Mouse (Mus musculus) midbrain, embryonic 15.5 days (tissue): Measurements from ENCODE around the gene Xrcc5. TPM values are rescaled to one million over a fixed set of nuclear protein-coding genes. Genes with fewer than 3 reads are reported as not detected.

Experiments used
- ATAC-seq: fragments of 200-750 bp; cut with Nextera tagmentation; replicated peaks from 2 replicates; pipeline ENCODE4 v1.8.0; 2017; ENCODE audit warnings: moderate TSS enrichment
- H3K27ac ChIP-seq: fragments of 300-500 bp; sonication (generic); 2 replicates; pipeline ENCODE4 v1.5.1; 2015; ENCODE audit warnings: mild to moderate bottlenecking, inconsistent platforms
- H3K27me3 ChIP-seq: fragments of 300-500 bp; sonication (generic); replicated peaks from 2 replicates; pipeline ENCODE4 v1.6.1; 2015; ENCODE audit warnings: inconsistent platforms
- H3K36me3 ChIP-seq: fragments of 300-500 bp; sonication (generic); replicated peaks from 2 replicates; pipeline ENCODE4 v1.6.1; 2015; ENCODE audit warnings: inconsistent platforms
- H3K4me1 ChIP-seq: fragments of 300-500 bp; sonication (generic); 2 replicates; pipeline ENCODE4 v1.6.1; 2015; ENCODE audit warnings: inconsistent platforms
- H3K4me2 ChIP-seq: fragments of 300-500 bp; sonication (generic); 2 replicates; pipeline ENCODE4 v1.6.1; 2015; ENCODE audit warnings: inconsistent platforms, mild to moderate bottlenecking, moderate library complexity
- H3K4me3 ChIP-seq: fragments of 300-500 bp; sonication (generic); 2 replicates; pipeline ENCODE4 v1.5.1; 2015; ENCODE audit warnings: mild to moderate bottlenecking, inconsistent platforms
- H3K9ac ChIP-seq: fragments of 300-500 bp; sonication (generic); 2 replicates; pipeline ENCODE4 v1.6.1; 2015; ENCODE audit warnings: mild to moderate bottlenecking, inconsistent platforms
- H3K9me3 ChIP-seq: fragments of 300-500 bp; sonication (generic); 2 replicates; pipeline ENCODE4 v1.6.1; 2016; ENCODE audit warnings: inconsistent platforms
- WGBS: fragments of 180-500 bp; shearing (Covaris S2); methylation state at CpG from one replicate; pipeline ENCODE4 v1.1.7; 2015; ENCODE audit warnings: mixed read lengths; 5-methylcytosine and 5-hydroxymethylcytosine counted together
- polyA plus RNA-seq: library from polyadenylated mRNA; unstranded; fragments of >200 nt; fragmentation: Nextera tagmentation; extraction: Ambion mirVana; gene quantifications from 2 replicates; pipeline ENCODE4 v1.2.1, GENCODE M21; 2015

Gene Xrcc5
- polyA plus RNA-seq, 1 experiment from 2014 or later: 16.1 TPM

DNA sequence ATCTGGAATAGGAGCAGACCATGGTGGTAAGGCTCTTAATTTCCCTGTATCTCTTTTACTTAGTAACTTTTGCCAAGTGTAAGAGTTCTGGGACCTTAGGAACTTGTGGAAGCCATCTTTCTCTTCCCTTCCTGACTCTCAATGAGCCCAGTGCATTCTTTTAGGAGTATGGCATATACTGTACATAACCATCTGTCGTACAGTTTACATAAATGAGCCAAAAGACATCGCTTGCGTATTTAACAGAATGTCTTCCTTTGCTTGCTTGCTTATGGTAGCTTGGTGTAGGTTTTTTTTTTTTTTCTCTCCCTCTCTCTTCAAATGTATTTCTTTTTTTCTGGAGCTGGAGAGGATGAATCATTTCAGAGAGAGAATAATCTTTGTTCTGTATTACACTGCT is 65.7 kb downstream of the Xrcc5 start:
- Histone ChIP-seq H3K27me3 (no peaks in the 10 kb centered on the region), H3K4me1 (no peaks in the 10 kb centered on the region), H3K9me3 (no peaks in the 10 kb centered on the region), H3K4me3 (no peak overlapping the region), H3K36me3 (no peaks in the 10 kb centered on the region), H3K27ac (no peak overlapping the region), H3K9ac (no peak overlapping the region), H3K4me2 (no peak overlapping the region)
- no peak for ATAC-seq
- WGBS: 92% methylated on average over 3 of the region's 3 CpGs

GRCm38 (mm10) chr1:72373648-72374047 is 66.4 kb downstream of the Xrcc5 start:
- Histone ChIP-seq H3K4me2 (no peak overlapping the region), H3K27ac (no peak overlapping the region)
- ATAC-seq: no peak

DNA sequence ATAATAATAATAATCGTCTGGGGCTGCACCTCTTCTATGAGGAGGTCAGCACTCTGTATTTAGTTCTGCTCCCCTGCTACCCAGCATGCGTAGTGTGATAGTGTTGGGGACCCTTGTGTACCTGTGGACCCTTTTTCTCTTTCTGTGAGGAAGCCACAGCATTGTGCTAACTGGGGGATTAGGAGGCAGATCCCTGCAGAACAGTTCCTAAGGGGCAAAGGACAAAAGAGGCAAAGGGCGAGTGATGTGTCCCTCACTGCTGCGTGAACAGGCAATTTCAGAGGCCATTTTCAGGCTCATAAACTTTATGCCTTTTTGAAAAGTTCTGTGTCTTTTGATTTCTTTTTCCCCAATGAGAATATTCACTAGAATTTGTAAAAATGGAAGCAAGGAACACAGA is 66.8 kb downstream of the Xrcc5 start:
- WGBS: 38% methylated on average over 4 of the region's 4 CpGs
- Histone ChIP-seq H3K4me3 (no peak overlapping the region), H3K4me2 (no peak overlapping the region), H3K9ac (no peak overlapping the region), H3K36me3 (no peaks in the 10 kb centered on the region), H3K27me3 (no peaks in the 10 kb centered on the region), H3K4me1 (no peaks in the 10 kb centered on the region), H3K9me3 (no peaks in the 10 kb centered on the region), H3K27ac (no peak overlapping the region)
- ATAC-seq: no peak

More at GRCm38 (mm10) chr1:72373648-72374047, 66.4 kb downstream of the Xrcc5 start:
- Histone ChIP-seq H3K4me1 (no peaks in the 10 kb centered on the region), H3K4me3 (no peak overlapping the region), H3K27me3 (no peaks in the 10 kb centered on the region), H3K9ac (no peak overlapping the region), H3K9me3 (no peaks in the 10 kb centered on the region), H3K36me3 (no peaks in the 10 kb centered on the region)
- 59% methylated on average over 6 of the region's 6 CpGs for WGBS

DNA sequence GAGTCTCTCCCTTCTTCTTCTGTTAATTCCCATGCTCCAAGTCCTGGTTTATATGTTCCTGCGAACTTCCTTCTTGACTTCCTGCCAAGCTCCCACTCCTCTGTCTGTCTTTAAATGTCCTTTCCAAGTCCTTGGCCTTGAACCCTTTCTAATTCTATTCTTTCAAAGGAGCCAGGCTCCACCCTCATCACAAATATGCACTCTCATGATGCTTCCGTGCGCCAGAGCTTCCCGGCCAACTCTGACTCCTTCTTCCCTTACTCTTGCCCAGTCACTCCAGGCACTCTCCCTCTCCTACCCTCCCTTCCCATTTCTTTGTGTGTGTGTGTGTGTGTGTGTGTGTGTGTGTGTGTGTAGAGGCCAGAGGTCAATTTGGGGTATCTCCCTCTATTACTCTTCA is 70.9 kb downstream of the Xrcc5 start:
- H3K27me3 ChIP-seq: no peaks in the 10 kb centered on the region
- no peaks in the 10 kb centered on the region for H3K4me1 ChIP-seq
- no peak overlapping the region for H3K27ac ChIP-seq
- no peak for ATAC-seq
- H3K9me3 ChIP-seq: no peaks in the 10 kb centered on the region
- H3K9ac ChIP-seq: no peak overlapping the region
- 84% methylated on average over 4 of the region's 4 CpGs for WGBS
- no peak overlapping the region for H3K4me3 ChIP-seq
- no peak overlapping the region for H3K4me2 ChIP-seq
- H3K36me3 ChIP-seq: no peaks in the 10 kb centered on the region

- peak overlapping the region; percentile 42; the same call in 1 of the 2 replicates for H3K27ac ChIP-seq
- H3K4me1 ChIP-seq: no peaks in the 10 kb centered on the region
- no peak overlapping the region for H3K9ac ChIP-seq
- H3K4me3 ChIP-seq: no peak overlapping the region
- no peaks in the 10 kb centered on the region for H3K27me3 ChIP-seq
- H3K9me3 ChIP-seq: no peaks in the 10 kb centered on the region
- ATAC-seq: 0 out of 2 replicates have a peak, but pooled peaks have one; percentile 37
- no peak overlapping the region for H3K4me2 ChIP-seq
- H3K36me3 ChIP-seq: no peaks in the 10 kb centered on the region
- WGBS: 80% methylated on average over 11 of the region's 11 CpGs
Observed at GRCm38 (mm10) chr1:72379752-72380353, 72.6 kb downstream of the Xrcc5 start.

- Histone ChIP-seq H3K9me3 (no peaks in the 10 kb centered on the region), H3K27ac (no peak overlapping the region), H3K36me3 (no peaks in the 10 kb centered on the region), H3K4me3 (no peak overlapping the region), H3K4me1 (no peaks in the 10 kb centered on the region), H3K4me2 (no peak overlapping the region), H3K9ac (no peak overlapping the region), H3K27me3 (no peaks in the 10 kb centered on the region)
- WGBS: 99% methylated on average over 3 of the region's 3 CpGs
- ATAC-seq: no peak
Observed at GRCm38 (mm10) chr1:72380544-72380943, 73.3 kb downstream of the Xrcc5 start.

- H3K27ac ChIP-seq: no peak overlapping the region
- no peak overlapping the region for H3K9ac ChIP-seq
- ATAC-seq: no peak
- H3K4me1 ChIP-seq: no peaks in the 10 kb centered on the region
- no peak overlapping the region for H3K4me2 ChIP-seq
- no peaks in the 10 kb centered on the region for H3K27me3 ChIP-seq
- H3K36me3 ChIP-seq: no peaks in the 10 kb centered on the region
- no peaks in the 10 kb centered on the region for H3K9me3 ChIP-seq
- H3K4me3 ChIP-seq: no peak overlapping the region
- 92% methylated on average over 7 of the region's 7 CpGs for WGBS
Observed at GRCm38 (mm10) chr1:72383056-72383455, 75.8 kb downstream of the Xrcc5 start.

DNA sequence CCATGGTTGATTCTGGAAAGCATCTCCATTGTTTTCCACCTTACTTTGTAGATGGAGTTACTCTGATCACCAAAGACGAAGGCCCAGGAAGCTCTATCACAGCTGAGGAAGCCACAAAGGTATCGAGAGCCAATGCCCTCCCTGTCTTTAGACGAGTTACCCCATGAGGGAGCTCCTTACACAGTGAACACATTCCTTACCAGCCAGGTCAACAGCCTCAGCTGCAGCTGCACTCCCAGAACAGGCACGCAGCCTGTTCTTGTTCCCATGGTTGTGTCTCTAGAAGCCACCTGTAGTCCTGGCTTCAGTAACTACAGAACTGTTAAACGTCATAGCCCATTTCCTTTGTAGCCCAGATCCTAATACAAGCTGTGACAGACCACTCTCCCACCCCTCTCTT is 76.4 kb downstream of the Xrcc5 start:
- no peaks in the 10 kb centered on the region for H3K27me3 ChIP-seq
- no peak for ATAC-seq
- no peak overlapping the region for H3K4me2 ChIP-seq
- 81% methylated on average over 5 of the region's 5 CpGs for WGBS
- H3K4me1 ChIP-seq: no peaks in the 10 kb centered on the region
- H3K27ac ChIP-seq: no peak overlapping the region
- H3K36me3 ChIP-seq: no peaks in the 10 kb centered on the region
- no peak overlapping the region for H3K9ac ChIP-seq
- no peak overlapping the region for H3K4me3 ChIP-seq
- H3K9me3 ChIP-seq: no peaks in the 10 kb centered on the region

GRCm38 (mm10) chr1:72390420-72390819 is 83.2 kb downstream of the Xrcc5 start:
- ATAC-seq: no peak
- 65% methylated on average over 4 of the region's 4 CpGs for WGBS
- H3K27ac ChIP-seq: no peak overlapping the region
- no peaks in the 10 kb centered on the region for H3K27me3 ChIP-seq
- no peak overlapping the region for H3K4me3 ChIP-seq
- no peaks in the 10 kb centered on the region for H3K4me1 ChIP-seq
- H3K4me2 ChIP-seq: no peak overlapping the region
- no peak overlapping the region for H3K9ac ChIP-seq
- no peaks in the 10 kb centered on the region for H3K9me3 ChIP-seq
- H3K36me3 ChIP-seq: no peaks in the 10 kb centered on the region

- Histone ChIP-seq H3K4me1 (no peaks in the 10 kb centered on the region), H3K4me2 (no peak overlapping the region), H3K36me3 (no peaks in the 10 kb centered on the region), H3K9ac (no peak overlapping the region), H3K27ac (no peak overlapping the region), H3K9me3 (no peaks in the 10 kb centered on the region), H3K4me3 (no peak overlapping the region), H3K27me3 (no peaks in the 10 kb centered on the region)
- ATAC-seq: no peak
- 83% methylated on average over 8 of the region's 8 CpGs for WGBS
Observed at GRCm38 (mm10) chr1:72399720-72400401, 92.6 kb downstream of the Xrcc5 start.

GRCm38 (mm10) chr1:72400616-72401015 is 93.4 kb downstream of the Xrcc5 start:
- Histone ChIP-seq H3K4me3 (no peak overlapping the region), H3K36me3 (no peaks in the 10 kb centered on the region), H3K4me1 (no peaks in the 10 kb centered on the region), H3K9me3 (no peaks in the 10 kb centered on the region), H3K27ac (no peak overlapping the region), H3K4me2 (no peak overlapping the region), H3K27me3 (no peaks in the 10 kb centered on the region), H3K9ac (no peak overlapping the region)
- WGBS: 87% methylated on average over 9 of the region's 9 CpGs
- ATAC-seq: no peak

GRCm38 (mm10) chr1:72401331-72402069 is 94.3 kb downstream of the Xrcc5 start:
- WGBS: 63% methylated on average over 8 of the region's 8 CpGs
- Histone ChIP-seq H3K9ac (no peak overlapping the region), H3K4me2 (no peak overlapping the region), H3K9me3 (no peaks in the 10 kb centered on the region), H3K36me3 (no peaks in the 10 kb centered on the region), H3K4me1 (no peaks in the 10 kb centered on the region), H3K27ac (no peak overlapping the region), H3K27me3 (no peaks in the 10 kb centered on the region), H3K4me3 (no peak overlapping the region)
- no peak for ATAC-seq
